8 mouse cellular contexts compared by ENCODE assay signal in the genomic region with DNA sequence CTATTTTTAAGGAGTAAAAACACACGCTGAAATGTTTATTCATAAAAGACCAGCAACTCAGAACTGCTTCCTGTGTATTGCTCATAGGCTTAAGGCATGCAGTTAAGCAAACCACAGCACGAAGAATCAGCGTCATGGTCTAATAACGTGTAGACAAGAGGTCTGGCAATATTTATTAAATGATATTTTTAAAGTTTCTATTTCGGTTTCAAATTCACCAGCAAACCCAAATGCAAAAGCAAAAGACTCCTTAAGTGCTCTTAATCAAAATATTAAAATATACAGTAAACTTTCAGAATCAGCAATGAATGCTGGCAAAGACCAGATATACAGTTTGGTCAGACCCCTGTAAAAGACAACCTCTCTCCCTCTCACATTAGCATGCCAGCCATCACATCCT. TPM values are rescaled to one million over a fixed set of nuclear protein-coding genes. Genes with fewer than 3 reads are reported as not detected.
DNase-seq lines count a peak whose midpoint lies in the region; ATAC-seq and TF ChIP-seq lines count a peak whose summit lies in the region.

No protein-coding gene starts in this region.

- H3K27me3 ChIP-seq in embryonic facial prominence, embryonic 13.5 days, result no peaks in the 10 kb centered on the region
- no peaks in the 10 kb centered on the region for H3K27me3 ChIP-seq in intestine, postnatal 0 days (replicated peaks; ENCODE audit: control insufficient read depth, insufficient read depth, low read length)
- no peaks in the 10 kb centered on the region for H3K27me3 ChIP-seq in neural tube, embryonic 14.5 days (ENCODE audit: control insufficient read depth, insufficient read depth, low read length)

- 38% methylated on average over 5 of the region's 5 CpGs for WGBS in embryonic facial prominence, embryonic 13.5 days
- 49% methylated on average over 5 of the region's 5 CpGs for WGBS in intestine, postnatal 0 days
- WGBS in neural tube, embryonic 14.5 days, result 78% methylated on average over 5 of the region's 5 CpGs

- TF ChIP-seq CTCF in left cerebral cortex, adult 2 months (IDR thresholded peaks at IDR 0.05), result no peak
- no peak for TF ChIP-seq CTCF in intestine, postnatal 0 days (IDR thresholded peaks at IDR 0.05; ENCODE audit: low read depth)

- peak overlapping the region; percentile 79 for H3K9ac ChIP-seq in embryonic facial prominence, embryonic 13.5 days
- H3K9ac ChIP-seq in intestine, postnatal 0 days (ENCODE audit: low read depth, low read length), result no peak overlapping the region
- no peak overlapping the region for H3K9ac ChIP-seq in neural tube, embryonic 14.5 days (replicated peaks; ENCODE audit: low read depth, low read length)

- no peak for DNase-seq in left cerebral cortex, adult 2 months (ENCODE audit: extremely low spot score in 1 of 2, low spot score in 2 of 2)
- no peak for DNase-seq in left cerebral cortex, postnatal 4 days
- DNase-seq in urinary bladder, postnatal 4 days (ENCODE audit: low spot score in 2 of 2), result no peak
- DNase-seq in kidney, postnatal 25 days, result no peak
- no peak for DNase-seq in gastrocnemius, adult 8-10 months (ENCODE audit: low spot score in 2 of 2)

- ATAC-seq in embryonic facial prominence, embryonic 13.5 days (ENCODE audit: insufficient number of reproducible peaks, insufficient read depth, low FRiP score, low TSS enrichment, low read depth), result no peak
- ATAC-seq in intestine, postnatal 0 days, result no peak
- no peak for ATAC-seq in neural tube, embryonic 14.5 days (ENCODE audit: low read depth)

- no peaks in the 10 kb centered on the region for H3K9me3 ChIP-seq in embryonic facial prominence, embryonic 13.5 days
- H3K9me3 ChIP-seq in intestine, postnatal 0 days (ENCODE audit: control insufficient read depth), result no peaks in the 10 kb centered on the region
- H3K9me3 ChIP-seq in neural tube, embryonic 14.5 days (ENCODE audit: control insufficient read depth, low read length), result no peaks in the 10 kb centered on the region

- H3K27ac ChIP-seq in left cerebral cortex, adult 2 months, result no peak overlapping the region
- H3K27ac ChIP-seq in embryonic facial prominence, embryonic 13.5 days, result no peak overlapping the region
- no peak overlapping the region for H3K27ac ChIP-seq in intestine, postnatal 0 days (ENCODE audit: low read depth, low read length)
- H3K27ac ChIP-seq in neural tube, embryonic 14.5 days (ENCODE audit: low read depth, low read length), result no peak overlapping the region

- intact Hi-C loops in left cerebral cortex, adult 2 months (cut with DNase I), result no loop called here
- intact Hi-C loops in left cerebral cortex, postnatal 4 days (cut with DNase I), result no loop called here

- H3K36me3 ChIP-seq in embryonic facial prominence, embryonic 13.5 days, result peaks cover 6% of the 10 kb centered on the region; the same call in 1 of the 2 replicates
- H3K36me3 ChIP-seq in intestine, postnatal 0 days (ENCODE audit: control insufficient read depth, insufficient read depth), result no peaks in the 10 kb centered on the region
- no peaks in the 10 kb centered on the region for H3K36me3 ChIP-seq in neural tube, embryonic 14.5 days (ENCODE audit: control insufficient read depth, insufficient read depth, low read length)

- peaks cover 10% of the 10 kb centered on the region for H3K4me1 ChIP-seq in embryonic facial prominence, embryonic 13.5 days
- H3K4me1 ChIP-seq in intestine, postnatal 0 days (replicated peaks; ENCODE audit: control insufficient read depth, insufficient read depth, low read length), result no peaks in the 10 kb centered on the region
- H3K4me1 ChIP-seq in neural tube, embryonic 14.5 days (ENCODE audit: control insufficient read depth, insufficient read depth, low read length), result no peaks in the 10 kb centered on the region

- H3K4me3 ChIP-seq in left cerebral cortex, adult 2 months, result peak overlapping the region; percentile 55
- peak overlapping the region; percentile 68 for H3K4me3 ChIP-seq in embryonic facial prominence, embryonic 13.5 days
- H3K4me3 ChIP-seq in intestine, postnatal 0 days (ENCODE audit: low read depth, low read length), result peak overlapping the region; percentile 60
- peak overlapping the region; percentile 54; the same call in 1 of the 2 replicates for H3K4me3 ChIP-seq in neural tube, embryonic 14.5 days (ENCODE audit: low read depth, low read length)

- peak overlapping the region; percentile 61 for H3K4me2 ChIP-seq in embryonic facial prominence, embryonic 13.5 days
- peak overlapping the region; percentile 77 for H3K4me2 ChIP-seq in intestine, postnatal 0 days (replicated peaks; ENCODE audit: low read depth)
- peak overlapping the region; percentile 48 for H3K4me2 ChIP-seq in neural tube, embryonic 14.5 days (ENCODE audit: low read depth, low read length)

RNA-seq across cellular contexts. Expression of a gene that starts 1.0 kb away (rescaled TPM):
- 10 to 100 TPM; 22.9 to 27.4 TPM for total RNA-seq in left cerebral cortex, adult 2 months (2021)
- total RNA-seq in left cerebral cortex, postnatal 4 days (2021), result 100 to 1,000 TPM; 148 to 154 TPM
- polyA plus RNA-seq in embryonic facial prominence, embryonic 13.5 days (2015; fragmentation: Nextera tagmentation; extraction: Ambion mirVana), result 78.8 and 79.2 TPM in 2 replicates
- 31.5 and 31.8 TPM in 2 replicates for polyA plus RNA-seq in intestine, postnatal 0 days (2015; fragmentation: Nextera tagmentation; extraction: Ambion mirVana)
- polyA plus RNA-seq in neural tube, embryonic 14.5 days (2014; fragmentation: Nextera tagmentation; extraction: Ambion mirVana), result 98.5 and 108 TPM in 2 replicates
- total RNA-seq in gastrocnemius, adult 8-10 months (2022), result 1 to 10 TPM; 3.1 to 5.4 (median 4.8) TPM

Comparison
In these comparisons a context has a peak if more than half of its experiments do, and no peak if none do; other contexts are left out.
1. RNA of a gene that starts 1.0 kb away (total RNA-seq): 148 to 154 TPM in left cerebral cortex, postnatal 4 days; 22.9 to 27.4 TPM in left cerebral cortex, adult 2 months and 3.1 to 5.4 TPM in gastrocnemius, adult 8-10 months; every median in the first group is over 4 times any median in the second.
2. Peak in every context shown above with its lines, with median percentiles within 50 percentile points of each other: H3K4me3 ChIP-seq and H3K4me2 ChIP-seq.